Mouse (Mus musculus): ENCODE measurements around the gene Robo3.

The Robo3 gene

GRCm38 (mm10) chr9:37421239-37421638, 11.8 kb downstream of the Robo3 start:
- DNase-seq = peak; percentile 34

- DNase-seq = peak; percentile 97
Measured at GRCm38 (mm10) chr9:37420676-37421075, 12.4 kb downstream of the Robo3 start.

- DNase-seq = no peak
Measured at GRCm38 (mm10) chr9:37418791-37419190, 14.3 kb downstream of the Robo3 start.

- DNase-seq = no peak
Measured at GRCm38 (mm10) chr9:37414666-37415065, 18.4 kb downstream of the Robo3 start.

- no peak for DNase-seq
Measured at GRCm38 (mm10) chr9:37412989-37413388, 20.1 kb downstream of the Robo3 start.

- DNase-seq = no peak
Measured at GRCm38 (mm10) chr9:37409698-37410445, 23.2 kb downstream of the Robo3 start.

GRCm38 (mm10) chr9:37407850-37408502, 25.1 kb downstream of the Robo3 start:
- peak; percentile 54 for DNase-seq

- peak; percentile 56 for DNase-seq
Measured at GRCm38 (mm10) chr9:37406372-37406771, 26.7 kb downstream of the Robo3 start.

- no peak for DNase-seq
Measured at GRCm38 (mm10) chr9:37403011-37403410, 30.0 kb downstream of the Robo3 start.

- DNase-seq = no peak
Measured at GRCm38 (mm10) chr9:37402501-37402900, 30.5 kb downstream of the Robo3 start.

- no peak for DNase-seq
Measured at GRCm38 (mm10) chr9:37401802-37402201, 31.2 kb downstream of the Robo3 start, which contains the start of gene Robo4. Robo4 (plus strand) TSS chr9:37401897.

- DNase-seq = peak; percentile 17
Measured at GRCm38 (mm10) chr9:37400585-37400984, 32.5 kb downstream of the Robo3 start.

- DNase-seq = no peak
Measured at GRCm38 (mm10) chr9:37393482-37394131, 39.4 kb downstream of the Robo3 start.

- DNase-seq = no peak
Measured at GRCm38 (mm10) chr9:37392071-37392470, 41.0 kb downstream of the Robo3 start.

- DNase-seq = no peak
Measured at GRCm38 (mm10) chr9:37390891-37391290, 42.2 kb downstream of the Robo3 start.

GRCm38 (mm10) chr9:37384284-37385182, 48.5 kb downstream of the Robo3 start:
- DNase-seq = peak; percentile 83

GRCm38 (mm10) chr9:37383161-37383560, 49.9 kb downstream of the Robo3 start:
- DNase-seq = no peak

- no peak for DNase-seq
Measured at GRCm38 (mm10) chr9:37375718-37376117, 57.3 kb downstream of the Robo3 start.

GRCm38 (mm10) chr9:37371232-37371801, 61.7 kb downstream of the Robo3 start:
- DNase-seq = no peak

GRCm38 (mm10) chr9:37368860-37369259, 64.2 kb downstream of the Robo3 start:
- no peak for DNase-seq

GRCm38 (mm10) chr9:37368081-37368830, 64.8 kb downstream of the Robo3 start:
- DNase-seq = no peak
